Mouse (Mus musculus): ENCODE measurements around the gene Mif. TPM values are rescaled to one million over a fixed set of nuclear protein-coding genes. Genes with fewer than 3 reads are reported as not detected.
A peak's percentile ranks its signal among the peaks of the same experiment; 100 is the strongest.

Gene Mif
- total and polyA plus RNA-seq, 3 experiments, result 554 to 5,707 (median 1,557) TPM

- TF ChIP-seq GATA2 (IDR thresholded peaks at IDR 0.05; ENCODE audit: borderline replicate concordance, low read depth, low read length), result no peak
- TF ChIP-seq GATA1 (IDR thresholded peaks at IDR 0.05; ENCODE audit: borderline replicate concordance, low read length), result no peak
- no peak for TF ChIP-seq TAL1 (conservative IDR thresholded peaks at IDR 0.05; ENCODE audit: low read depth, low read length)
- TF ChIP-seq POLR2AphosphoS5 (IDR thresholded peaks at IDR 0.05; ENCODE audit: insufficient replicate concordance, low read depth, low read length), result no peak
- no peak for TF ChIP-seq CTCF (IDR thresholded peaks at IDR 0.05; ENCODE audit: low read depth, low read length)
- DNase-seq (ENCODE audit: low spot score) (no peak), ATAC-seq (ENCODE audit: extremely low read depth, insufficient number of reproducible peaks, low FRiP score, poor library complexity, severe bottlenecking) (no peak)
- Histone ChIP-seq H3K27me3 (ENCODE audit: insufficient read depth, low read length) (peaks cover 14% of the 10 kb centered on the region), H3K9me3 (replicated peaks) (no peaks in the 10 kb centered on the region), H3K4me3 (ENCODE audit: low read depth, low read length) (no peak overlapping the region), H3K36me3 (replicated peaks) (peaks cover 43% of the 10 kb centered on the region), H3K4me1 (ENCODE audit: insufficient read depth, low read depth, low read length) (peaks cover 39% of the 10 kb centered on the region)
These were observed 5.9 kb downstream of the Mif start for GRCm38 (mm10) chr10:75854096-75854495.

GRCm38 (mm10) chr10:75853452-75853851, 6.6 kb downstream of the Mif start:
- ATAC-seq (ENCODE audit: extremely low read depth, insufficient number of reproducible peaks, low FRiP score, poor library complexity, severe bottlenecking), result peak; percentile 61; the same call in 1 of the 2 replicates

GRCm38 (mm10) chr10:75852539-75853125, 7.4 kb downstream of the Mif start:
- no peaks in the 10 kb centered on the region for H3K9me3 ChIP-seq (replicated peaks)
- H3K36me3 ChIP-seq (replicated peaks), result peaks cover 28% of the 10 kb centered on the region
- H3K4me1 ChIP-seq (ENCODE audit: insufficient read depth, low read depth, low read length), result peaks cover 26% of the 10 kb centered on the region
- ATAC-seq (ENCODE audit: extremely low read depth, insufficient number of reproducible peaks, low FRiP score, poor library complexity, severe bottlenecking) (no peak), DNase-seq (ENCODE audit: low spot score) (no peak)
- H3K27me3 ChIP-seq (ENCODE audit: insufficient read depth, low read length), result peaks cover 17% of the 10 kb centered on the region
- no peak overlapping the region for H3K4me3 ChIP-seq (ENCODE audit: low read depth, low read length)
- TF ChIP-seq GATA1 (IDR thresholded peaks at IDR 0.05; ENCODE audit: borderline replicate concordance, low read length), result no peak
- no peak for TF ChIP-seq POLR2AphosphoS5 (IDR thresholded peaks at IDR 0.05; ENCODE audit: insufficient replicate concordance, low read depth, low read length)
- no peak for TF ChIP-seq GATA2 (IDR thresholded peaks at IDR 0.05; ENCODE audit: borderline replicate concordance, low read depth, low read length)
- TF ChIP-seq TAL1 (conservative IDR thresholded peaks at IDR 0.05; ENCODE audit: low read depth, low read length), result no peak
- TF ChIP-seq CTCF (IDR thresholded peaks at IDR 0.05; ENCODE audit: low read depth, low read length), result no peak

More at GRCm38 (mm10) chr10:75853452-75853851, 6.6 kb downstream of the Mif start:
- H3K27me3 ChIP-seq (ENCODE audit: insufficient read depth, low read length), result peaks cover 14% of the 10 kb centered on the region
- peaks cover 36% of the 10 kb centered on the region for H3K36me3 ChIP-seq (replicated peaks)
- TF ChIP-seq GATA1 (IDR thresholded peaks at IDR 0.05; ENCODE audit: borderline replicate concordance, low read length) (no peak), CTCF (IDR thresholded peaks at IDR 0.05; ENCODE audit: low read depth, low read length) (peak; percentile 26; the same call in 1 of the 2 replicates)
- peak; percentile 49 for DNase-seq (ENCODE audit: low spot score)
- H3K9me3 ChIP-seq (replicated peaks), result no peaks in the 10 kb centered on the region
- no peak overlapping the region for H3K4me3 ChIP-seq (ENCODE audit: low read depth, low read length)
- H3K4me1 ChIP-seq (ENCODE audit: insufficient read depth, low read depth, low read length), result peaks cover 34% of the 10 kb centered on the region

GRCm38 (mm10) chr10:75851681-75852080, 8.4 kb downstream of the Mif start:
- no peaks in the 10 kb centered on the region for H3K9me3 ChIP-seq (replicated peaks)
- no peak for TF ChIP-seq TAL1 (conservative IDR thresholded peaks at IDR 0.05; ENCODE audit: low read depth, low read length)
- TF ChIP-seq GATA1 (IDR thresholded peaks at IDR 0.05; ENCODE audit: borderline replicate concordance, low read length), result no peak
- TF ChIP-seq CTCF (IDR thresholded peaks at IDR 0.05; ENCODE audit: low read depth, low read length), result no peak
- TF ChIP-seq POLR2AphosphoS5 (IDR thresholded peaks at IDR 0.05; ENCODE audit: insufficient replicate concordance, low read depth, low read length), result no peak
- no peak for TF ChIP-seq GATA2 (IDR thresholded peaks at IDR 0.05; ENCODE audit: borderline replicate concordance, low read depth, low read length)
- no peak for DNase-seq (ENCODE audit: low spot score)

GRCm38 (mm10) chr10:75851076-75851475, 9.0 kb downstream of the Mif start:
- TF ChIP-seq POLR2AphosphoS5 (IDR thresholded peaks at IDR 0.05; ENCODE audit: insufficient replicate concordance, low read depth, low read length), result no peak
- no peak for TF ChIP-seq CTCF (IDR thresholded peaks at IDR 0.05; ENCODE audit: low read depth, low read length)
- TF ChIP-seq GATA2 (IDR thresholded peaks at IDR 0.05; ENCODE audit: borderline replicate concordance, low read depth, low read length), result no peak
- no peak overlapping the region for H3K4me3 ChIP-seq (ENCODE audit: low read depth, low read length)
- ATAC-seq (ENCODE audit: extremely low read depth, insufficient number of reproducible peaks, low FRiP score, poor library complexity, severe bottlenecking) (no peak), DNase-seq (ENCODE audit: low spot score) (no peak)
- no peaks in the 10 kb centered on the region for H3K9me3 ChIP-seq (replicated peaks)
- peaks cover 14% of the 10 kb centered on the region for H3K4me1 ChIP-seq (ENCODE audit: insufficient read depth, low read depth, low read length)
- H3K36me3 ChIP-seq (replicated peaks), result peaks cover 12% of the 10 kb centered on the region
- peaks cover 21% of the 10 kb centered on the region for H3K27me3 ChIP-seq (ENCODE audit: insufficient read depth, low read length)

More at GRCm38 (mm10) chr10:75851681-75852080, 8.4 kb downstream of the Mif start:
- Histone ChIP-seq H3K4me1 (ENCODE audit: insufficient read depth, low read depth, low read length) (peaks cover 18% of the 10 kb centered on the region), H3K4me3 (ENCODE audit: low read depth, low read length) (no peak overlapping the region), H3K27me3 (ENCODE audit: insufficient read depth, low read length) (peaks cover 17% of the 10 kb centered on the region), H3K36me3 (replicated peaks) (peaks cover 18% of the 10 kb centered on the region)
- no peak for ATAC-seq (ENCODE audit: extremely low read depth, insufficient number of reproducible peaks, low FRiP score, poor library complexity, severe bottlenecking)

- no peaks in the 10 kb centered on the region for H3K9me3 ChIP-seq (replicated peaks)
- DNase-seq (ENCODE audit: low spot score), result no peak
- H3K4me1 ChIP-seq (ENCODE audit: insufficient read depth, low read depth, low read length), result peaks cover 12% of the 10 kb centered on the region; the same call in 1 of the 2 replicates
- no peak for ATAC-seq (ENCODE audit: extremely low read depth, insufficient number of reproducible peaks, low FRiP score, poor library complexity, severe bottlenecking)
- no peaks in the 10 kb centered on the region for H3K36me3 ChIP-seq (replicated peaks)
- no peak overlapping the region for H3K4me3 ChIP-seq (ENCODE audit: low read depth, low read length)
- H3K27me3 ChIP-seq (ENCODE audit: insufficient read depth, low read length), result peaks cover 28% of the 10 kb centered on the region
- TF ChIP-seq CTCF (IDR thresholded peaks at IDR 0.05; ENCODE audit: low read depth, low read length) (no peak), GATA1 (IDR thresholded peaks at IDR 0.05; ENCODE audit: borderline replicate concordance, low read length) (no peak), TAL1 (conservative IDR thresholded peaks at IDR 0.05; ENCODE audit: low read depth, low read length) (no peak), POLR2AphosphoS5 (IDR thresholded peaks at IDR 0.05; ENCODE audit: insufficient replicate concordance, low read depth, low read length) (no peak), GATA2 (IDR thresholded peaks at IDR 0.05; ENCODE audit: borderline replicate concordance, low read depth, low read length) (no peak)
These were observed 11.7 kb downstream of the Mif start for GRCm38 (mm10) chr10:75848382-75848781.
